Mouse (Mus musculus): ENCODE results near the gene Tmem63a. TPM values are rescaled to one million over a fixed set of nuclear protein-coding genes. Genes with fewer than 3 reads are reported as not detected.
A peak's percentile ranks its signal among the peaks of the same experiment; 100 is the strongest.
"Not testable (repeated sequence)": the region's sequence is repeated elsewhere in the genome, so short reads cannot be mapped to it uniquely, and the experiment has no call there.

Tmem63a gene
- polyA plus RNA-seq (2016; fragmentation: Nextera tagmentation; extraction: Ambion mirVana) = 12.1 and 13.4 TPM in 2 replicates

DNA sequence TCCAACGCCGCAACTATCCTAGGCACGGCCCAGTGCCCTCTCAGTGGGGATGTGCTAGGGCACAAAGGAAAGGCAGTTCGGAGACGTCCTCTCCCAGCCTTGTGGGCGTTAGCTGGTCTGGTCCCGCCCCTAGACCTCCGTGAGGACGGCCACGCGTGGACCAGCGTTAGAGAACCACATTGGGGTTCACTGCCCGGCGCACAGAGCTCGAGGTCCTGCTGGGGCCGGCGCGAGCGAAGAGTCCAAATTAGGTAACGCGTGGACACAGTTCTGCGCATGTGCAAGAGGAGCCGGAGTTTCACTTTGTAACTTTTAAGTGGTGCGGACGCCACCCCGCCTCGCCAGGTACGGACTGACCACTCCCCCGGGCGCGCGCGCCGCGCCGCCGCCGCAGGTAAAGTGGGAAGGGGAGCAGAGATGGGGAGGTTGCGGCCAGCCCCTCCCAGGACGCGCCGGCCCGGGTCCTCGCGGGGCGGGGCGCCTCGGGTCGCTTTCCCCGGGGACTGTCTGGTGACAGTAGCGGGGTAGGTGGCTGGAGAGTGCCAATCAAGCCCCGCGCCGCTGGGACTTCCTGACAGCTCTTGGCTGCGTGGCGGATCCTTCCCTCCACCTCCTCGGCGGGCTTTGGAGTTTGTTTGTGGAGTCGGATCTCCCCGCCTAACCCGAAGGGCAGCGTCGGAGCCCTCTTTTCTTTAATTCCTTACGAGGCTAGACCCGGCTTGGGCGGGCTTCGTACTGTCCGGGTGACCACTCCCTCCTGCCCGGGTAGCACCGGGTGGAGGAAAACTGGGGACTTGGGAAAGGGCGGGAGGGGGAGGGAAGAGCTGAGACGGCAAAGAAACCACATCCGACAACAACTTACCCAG, at the start of gene Tmem63a:
Gene Tmem63a (plus strand): TSS at position 179 of the 866 bp plus-strand sequence.
- ATAC-seq (ENCODE audit: insufficient number of reproducible peaks, insufficient read depth, low FRiP score, low TSS enrichment, low read depth) = 0 out of 2 replicates have a peak, but pooled peaks have one; percentile 8
- WGBS = under 1% methylated on average over 73 of the region's 73 CpGs
- Histone ChIP-seq H3K4me3 (replicated peaks) (peak within 1 kb of the TSS; percentile 84), H3K27me3 (peaks cover 49% of the 10 kb centered on the region), H3K36me3 (peaks cover 3% of the 10 kb centered on the region; the same call in 1 of the 2 replicates), H3K4me1 (replicated peaks) (peaks cover 42% of the 10 kb centered on the region), H3K9me3 (no peaks in the 10 kb centered on the region), H3K27ac (peak within 1 kb of the TSS; percentile 64), H3K4me2 (peak within 1 kb of the TSS; percentile 85), H3K9ac (replicated peaks) (peak within 1 kb of the TSS; percentile 80)

GRCm38 (mm10) chr1:180892808-180893207, 49.3 kb upstream of the Tmem63a start, which contains the start of gene Lefty2:
Gene Lefty2 (plus strand): TSS chr1:180893108.
- WGBS = 62% methylated on average over 10 of the region's 10 CpGs
- peaks cover 52% of the 10 kb centered on the region for H3K27me3 ChIP-seq
- ATAC-seq (ENCODE audit: insufficient number of reproducible peaks, insufficient read depth, low FRiP score, low TSS enrichment, low read depth) = no peak
- no peak within 1 kb of the TSS for H3K9ac ChIP-seq (replicated peaks)
- no peaks in the 10 kb centered on the region for H3K9me3 ChIP-seq
- no peak within 1 kb of the TSS for H3K27ac ChIP-seq
- H3K4me2 ChIP-seq = no peak within 1 kb of the TSS
- peaks cover 17% of the 10 kb centered on the region for H3K4me1 ChIP-seq (replicated peaks)
- H3K4me3 ChIP-seq (replicated peaks) = peak within 1 kb of the TSS; percentile 31; the same call in 1 of the 2 replicates
- no peaks in the 10 kb centered on the region for H3K36me3 ChIP-seq

GRCm38 (mm10) chr1:180894088-180894987, 47.8 kb upstream of the Tmem63a start:
- not testable (repeated sequence) for ATAC-seq (ENCODE audit: insufficient number of reproducible peaks, insufficient read depth, low FRiP score, low TSS enrichment, low read depth); H3K27ac ChIP-seq; H3K4me1 ChIP-seq (replicated peaks); H3K36me3 ChIP-seq; H3K9ac ChIP-seq (replicated peaks); H3K9me3 ChIP-seq
- Histone ChIP-seq H3K4me3 (replicated peaks) (peak overlapping the region; percentile 31), H3K27me3 (peaks cover 49% of the 10 kb centered on the region), H3K4me2 (peak overlapping the region; percentile 54)
- 4% methylated on average over 49 of the region's 51 CpGs for WGBS

- Histone ChIP-seq H3K4me1 (replicated peaks) (peaks cover 14% of the 10 kb centered on the region), H3K27me3 (peaks cover 3% of the 10 kb centered on the region), H3K9me3 (no peaks in the 10 kb centered on the region), H3K4me2 (no peak overlapping the region), H3K36me3 (peaks cover 6% of the 10 kb centered on the region), H3K9ac (replicated peaks) (no peak overlapping the region), H3K4me3 (replicated peaks) (no peak overlapping the region), H3K27ac (no peak overlapping the region)
- 2% methylated on average over 4 of the region's 4 CpGs for WGBS
- ATAC-seq (ENCODE audit: insufficient number of reproducible peaks, insufficient read depth, low FRiP score, low TSS enrichment, low read depth) = no peak
Measured at GRCm38 (mm10) chr1:180901107-180901506, 41.0 kb upstream of the Tmem63a start.

GRCm38 (mm10) chr1:180902915-180903314, 39.2 kb upstream of the Tmem63a start:
- no peak overlapping the region for H3K4me3 ChIP-seq (replicated peaks)
- H3K9ac ChIP-seq (replicated peaks) = no peak overlapping the region
- H3K36me3 ChIP-seq = peaks cover 25% of the 10 kb centered on the region
- H3K4me2 ChIP-seq = no peak overlapping the region
- no peak overlapping the region for H3K27ac ChIP-seq
- H3K4me1 ChIP-seq (replicated peaks) = peaks cover 15% of the 10 kb centered on the region
- WGBS = 32% methylated on average over 5 of the region's 5 CpGs
- no peak for ATAC-seq (ENCODE audit: insufficient number of reproducible peaks, insufficient read depth, low FRiP score, low TSS enrichment, low read depth)
- H3K9me3 ChIP-seq = no peaks in the 10 kb centered on the region
- no peaks in the 10 kb centered on the region for H3K27me3 ChIP-seq

GRCm38 (mm10) chr1:180903666-180904038, 38.5 kb upstream of the Tmem63a start:
- H3K27me3 ChIP-seq = no peaks in the 10 kb centered on the region
- H3K9ac ChIP-seq (replicated peaks) = peak overlapping the region; percentile 44
- H3K27ac ChIP-seq = peak overlapping the region; percentile 75; the same call in 1 of the 2 replicates
- H3K4me2 ChIP-seq = peak overlapping the region; percentile 86
- H3K4me3 ChIP-seq (replicated peaks) = peak overlapping the region; percentile 91
- peaks cover 32% of the 10 kb centered on the region for H3K36me3 ChIP-seq
- peaks cover 15% of the 10 kb centered on the region for H3K4me1 ChIP-seq (replicated peaks)
- 0 out of 2 replicates have a peak, but pooled peaks have one; percentile 0 for ATAC-seq (ENCODE audit: insufficient number of reproducible peaks, insufficient read depth, low FRiP score, low TSS enrichment, low read depth)
- H3K9me3 ChIP-seq = no peaks in the 10 kb centered on the region
- 40% methylated on average over 10 of the region's 10 CpGs for WGBS

DNA sequence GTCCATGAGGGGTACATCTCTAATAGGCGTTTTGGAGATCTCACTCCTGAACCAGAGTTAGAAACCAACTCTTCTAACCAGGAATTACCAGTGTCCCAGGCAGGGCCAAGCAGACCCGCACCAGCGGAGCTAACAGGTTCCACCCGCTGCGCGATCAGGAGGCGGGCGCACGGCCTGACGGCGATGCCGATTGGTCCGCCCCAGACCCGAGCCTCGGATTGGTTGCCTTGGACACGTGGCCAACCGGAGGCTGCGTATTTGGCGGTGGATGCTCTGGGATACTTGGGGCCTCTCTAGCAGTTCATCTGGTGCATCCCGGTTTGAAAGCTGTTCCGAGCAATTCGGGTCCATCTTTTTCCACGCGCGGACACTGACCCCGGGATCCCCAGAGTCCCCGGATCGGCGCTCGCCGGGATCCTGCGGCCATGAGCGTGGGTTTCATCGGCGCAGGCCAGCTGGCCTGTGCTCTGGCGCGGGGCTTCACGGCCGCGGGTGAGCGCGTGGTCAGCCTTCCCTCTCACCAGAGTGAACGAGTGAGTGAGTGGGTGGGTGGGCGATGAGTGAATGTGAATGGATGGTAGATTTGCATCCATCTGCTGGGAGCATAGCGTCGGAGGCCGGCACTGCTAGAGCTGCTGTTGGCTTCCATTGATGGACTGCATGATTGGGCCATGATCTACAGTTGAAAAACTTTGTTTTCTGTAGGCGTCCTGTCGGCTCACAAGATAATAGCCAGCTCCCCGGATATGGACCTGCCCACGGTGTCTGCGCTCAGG, 37.9 kb upstream of the Tmem63a start, which contains the start of gene Pycr2:
Gene Pycr2 (plus strand): TSS at position 255 of the 776 bp plus-strand sequence.
- no peaks in the 10 kb centered on the region for H3K27me3 ChIP-seq
- H3K27ac ChIP-seq = peak within 1 kb of the TSS; percentile 84; the same call in 1 of the 2 replicates
- H3K9ac ChIP-seq (replicated peaks) = peak within 1 kb of the TSS; percentile 94
- peak within 1 kb of the TSS; percentile 91 for H3K4me3 ChIP-seq (replicated peaks)
- under 1% methylated on average over 52 of the region's 52 CpGs for WGBS
- H3K36me3 ChIP-seq = peaks cover 38% of the 10 kb centered on the region
- H3K9me3 ChIP-seq = no peaks in the 10 kb centered on the region
- H3K4me1 ChIP-seq (replicated peaks) = peaks cover 15% of the 10 kb centered on the region
- ATAC-seq (ENCODE audit: insufficient number of reproducible peaks, insufficient read depth, low FRiP score, low TSS enrichment, low read depth) = peak; percentile 98
- H3K4me2 ChIP-seq = peak within 1 kb of the TSS; percentile 86

GRCm38 (mm10) chr1:180904815-180905080, 37.4 kb upstream of the Tmem63a start:
- Histone ChIP-seq H3K9ac (replicated peaks) (peak overlapping the region; percentile 94), H3K27ac (peak overlapping the region; percentile 84; the same call in 1 of the 2 replicates), H3K4me1 (replicated peaks) (peaks cover 15% of the 10 kb centered on the region), H3K9me3 (no peaks in the 10 kb centered on the region), H3K36me3 (peaks cover 42% of the 10 kb centered on the region), H3K4me3 (replicated peaks) (peak overlapping the region; percentile 91), H3K27me3 (no peaks in the 10 kb centered on the region), H3K4me2 (peak overlapping the region; percentile 86)
- under 1% methylated on average over 5 of the region's 5 CpGs for WGBS
- ATAC-seq (ENCODE audit: insufficient number of reproducible peaks, insufficient read depth, low FRiP score, low TSS enrichment, low read depth) = no peak

- peak overlapping the region; percentile 94 for H3K9ac ChIP-seq (replicated peaks)
- ATAC-seq (ENCODE audit: insufficient number of reproducible peaks, insufficient read depth, low FRiP score, low TSS enrichment, low read depth) = no peak
- H3K4me2 ChIP-seq = peak overlapping the region; percentile 86
- H3K27ac ChIP-seq = no peak overlapping the region
- WGBS = 67% methylated on average over 6 of the region's 6 CpGs
- no peaks in the 10 kb centered on the region for H3K9me3 ChIP-seq
- H3K4me3 ChIP-seq (replicated peaks) = peak overlapping the region; percentile 91
- H3K36me3 ChIP-seq = peaks cover 42% of the 10 kb centered on the region
- H3K27me3 ChIP-seq = no peaks in the 10 kb centered on the region
- peaks cover 15% of the 10 kb centered on the region for H3K4me1 ChIP-seq (replicated peaks)
Measured at GRCm38 (mm10) chr1:180905307-180905706, 36.8 kb upstream of the Tmem63a start.

GRCm38 (mm10) chr1:180905876-180906275, 36.3 kb upstream of the Tmem63a start:
- Histone ChIP-seq H3K4me2 (peak overlapping the region; percentile 86), H3K36me3 (peaks cover 44% of the 10 kb centered on the region), H3K9me3 (no peaks in the 10 kb centered on the region), H3K27ac (no peak overlapping the region), H3K27me3 (no peaks in the 10 kb centered on the region), H3K9ac (replicated peaks) (no peak overlapping the region; the same call in 1 of the 2 replicates), H3K4me3 (replicated peaks) (peak overlapping the region; percentile 91; the same call in 1 of the 2 replicates), H3K4me1 (replicated peaks) (peaks cover 15% of the 10 kb centered on the region)
- ATAC-seq (ENCODE audit: insufficient number of reproducible peaks, insufficient read depth, low FRiP score, low TSS enrichment, low read depth) = no peak
- 93% methylated on average over 17 of the region's 17 CpGs for WGBS
